Mouse (Mus musculus) midbrain, postnatal 0 days (tissue): ENCODE results near the gene Gm20388. TPM values are rescaled to one million over a fixed set of nuclear protein-coding genes. Genes with fewer than 3 reads are reported as not detected.

Source experiments
- ATAC-seq: fragments of 200-750 bp; cut with Nextera tagmentation; 2 replicates; pipeline ENCODE4 v1.8.0; 2017; ENCODE audit warnings: moderate number of reproducible peaks, mild to moderate bottlenecking, moderate TSS enrichment, moderate library complexity; ENCODE audit not compliant: low FRiP score
- DNase-seq: peaks from one replicate; pipeline ENCODE4 v3.0.0-alpha.2; 2015; ENCODE audit warnings: low spot score
- H3K27ac ChIP-seq: fragments of 300-500 bp; sonication (generic); 2 replicates; pipeline ENCODE4 v1.5.1; 2014; ENCODE audit warnings: low read depth, mild to moderate bottlenecking, low read length, mixed read lengths
- H3K27me3 ChIP-seq: fragments of 300-500 bp; sonication (generic); 2 replicates; pipeline ENCODE4 v1.6.1; 2014; ENCODE audit warnings: low read length, control low read depth, mixed read lengths; ENCODE audit not compliant: insufficient read depth
- H3K36me3 ChIP-seq: fragments of 300-500 bp; sonication (generic); 2 replicates; pipeline ENCODE4 v1.6.1; 2014; ENCODE audit warnings: low read length, control low read depth, mixed read lengths; ENCODE audit not compliant: insufficient read depth
- H3K4me1 ChIP-seq: fragments of 300-500 bp; sonication (generic); 2 replicates; pipeline ENCODE4 v1.6.1; 2014; ENCODE audit warnings: mild to moderate bottlenecking, control low read depth, antibody characterized with exemption, low read length, mixed read lengths; ENCODE audit not compliant: insufficient read depth
- H3K4me2 ChIP-seq: fragments of 300-500 bp; sonication (generic); 2 replicates; pipeline ENCODE4 v1.6.1; 2014; ENCODE audit warnings: low read depth, mild to moderate bottlenecking, low read length, mixed read lengths; ENCODE audit not compliant: poor library complexity, severe bottlenecking
- H3K4me3 ChIP-seq: fragments of 300-500 bp; sonication (generic); 2 replicates; pipeline ENCODE4 v1.5.1; 2014; ENCODE audit warnings: low read depth, mild to moderate bottlenecking, low read length, moderate library complexity
- H3K9ac ChIP-seq: fragments of 300-500 bp; sonication (generic); replicated peaks from 2 replicates; pipeline ENCODE4 v1.6.1; 2014; ENCODE audit warnings: mild to moderate bottlenecking, low read length, moderate library complexity, mixed read lengths; ENCODE audit not compliant: poor library complexity, severe bottlenecking
- H3K9me3 ChIP-seq: fragments of 300-500 bp; sonication (generic); 2 replicates; pipeline ENCODE4 v1.6.1; 2016; ENCODE audit warnings: low read length, control low read depth
- CTCF ChIP-seq: IDR thresholded peaks from 2 replicates; pipeline ENCODE4 v1.5.1; 2016; ENCODE audit warnings: antibody characterized with exemption, mild to moderate bottlenecking
- WGBS: fragments of 180-500 bp; shearing (Covaris S2); extraction: QIAGEN DNeasy Blood & Tissue Kit; methylation state at CpG from one replicate; pipeline ENCODE4 v1.1.7; 2014; 5-methylcytosine and 5-hydroxymethylcytosine counted together
- polyA plus RNA-seq: library from polyadenylated mRNA; unstranded; fragments of >200 nt; fragmentation: Nextera tagmentation; extraction: Ambion mirVana; gene quantifications from 2 replicates; pipeline ENCODE4 v1.2.1, GENCODE M21; 2015
- total RNA-seq: library from RNA; depleted of rRNA; stranded (reverse); fragments of >200 nt; gene quantifications from 2 replicates; pipeline ENCODE4 v1.2.3, GENCODE M21; 2014

The Gm20388 gene
- total and polyA plus RNA-seq, 2 experiments from 2014 or later: 74.2 TPM; not detected in 1

GRCm38 (mm10) chr8:122811870-122812494 lies 2901.3 kb downstream of the Gm20388 start:
- Histone ChIP-seq H3K27me3 (no peaks in the 10 kb centered on the region), H3K9ac (0 out of 2 replicates have a peak overlapping the region, but pooled peaks have one; percentile 33), H3K36me3 (peaks cover 9% of the 10 kb centered on the region), H3K4me3 (no peak overlapping the region), H3K4me1 (peaks cover 11% of the 10 kb centered on the region; the same call in 1 of the 2 replicates), H3K4me2 (no peak overlapping the region), H3K9me3 (no peaks in the 10 kb centered on the region), H3K27ac (0 out of 2 replicates have a peak overlapping the region, but pooled peaks have one; percentile 32)
- no peak for TF ChIP-seq CTCF
- ATAC-seq (no peak), DNase-seq (no peak)
- WGBS: 56% methylated on average over 16 of the region's 16 CpGs

GRCm38 (mm10) chr8:122812610-122813250 lies 2902.1 kb downstream of the Gm20388 start:
- H3K4me3 ChIP-seq: no peak overlapping the region
- WGBS: 77% methylated on average over 14 of the region's 14 CpGs
- H3K4me1 ChIP-seq: peaks cover 10% of the 10 kb centered on the region; the same call in 1 of the 2 replicates
- H3K4me2 ChIP-seq: no peak overlapping the region
- no peak overlapping the region for H3K27ac ChIP-seq
- no peak overlapping the region for H3K9ac ChIP-seq
- no peaks in the 10 kb centered on the region for H3K27me3 ChIP-seq
- no peaks in the 10 kb centered on the region for H3K9me3 ChIP-seq
- TF ChIP-seq CTCF: peak; percentile 59
- H3K36me3 ChIP-seq: peaks cover 9% of the 10 kb centered on the region
- no peak for DNase-seq
- ATAC-seq: no peak

- no peak for TF ChIP-seq CTCF
- Histone ChIP-seq H3K4me2 (no peak overlapping the region), H3K4me3 (no peak overlapping the region), H3K27me3 (no peaks in the 10 kb centered on the region), H3K4me1 (peaks cover 5% of the 10 kb centered on the region; the same call in 1 of the 2 replicates), H3K27ac (no peak overlapping the region), H3K9ac (no peak overlapping the region), H3K36me3 (peaks cover 9% of the 10 kb centered on the region), H3K9me3 (no peaks in the 10 kb centered on the region)
- DNase-seq (peak; percentile 60), ATAC-seq (no peak)
- WGBS: 15% methylated on average over 7 of the region's 7 CpGs
Observed at GRCm38 (mm10) chr8:122814608-122815007, 2904.0 kb downstream of the Gm20388 start.

- WGBS: 93% methylated on average over 6 of the region's 6 CpGs
- H3K4me3 ChIP-seq: no peak overlapping the region
- H3K9ac ChIP-seq: no peak overlapping the region
- H3K27me3 ChIP-seq: no peaks in the 10 kb centered on the region
- DNase-seq: no peak
- H3K4me1 ChIP-seq: peaks cover 2% of the 10 kb centered on the region; the same call in 1 of the 2 replicates
- H3K36me3 ChIP-seq: peaks cover 9% of the 10 kb centered on the region
- H3K27ac ChIP-seq: no peak overlapping the region
- no peak overlapping the region for H3K4me2 ChIP-seq
- no peak for ATAC-seq
- no peaks in the 10 kb centered on the region for H3K9me3 ChIP-seq
- no peak for TF ChIP-seq CTCF
Observed at GRCm38 (mm10) chr8:122816965-122817364, 2906.3 kb downstream of the Gm20388 start.

GRCm38 (mm10) chr8:122817724-122818496 lies 2907.3 kb downstream of the Gm20388 start:
- no peak for DNase-seq
- Histone ChIP-seq H3K4me1 (no peaks in the 10 kb centered on the region), H3K9me3 (no peaks in the 10 kb centered on the region), H3K27ac (no peak overlapping the region), H3K27me3 (no peaks in the 10 kb centered on the region), H3K4me3 (no peak overlapping the region), H3K36me3 (peaks cover 9% of the 10 kb centered on the region), H3K4me2 (no peak overlapping the region), H3K9ac (no peak overlapping the region)
- no peak for ATAC-seq
- WGBS: 36% methylated on average over 13 of the region's 13 CpGs
- TF ChIP-seq CTCF: no peak
